Mouse (Mus musculus) embryo, embryonic 10.5 days (tissue): ENCODE results near the gene Atp2b1.
"Not testable (repeated sequence)": the region's sequence is repeated elsewhere in the genome, so short reads cannot be mapped to it uniquely, and the experiment has no call there.

ENCODE experiments used
- DNase-seq: peaks from one replicate; pipeline ENCODE4 v3.0.0-alpha.2; 2015; ENCODE audit warnings: low spot score

The Atp2b1 gene

GRCm38 (mm10) chr10:98962092-98962491 is 47.9 kb downstream of the Atp2b1 start:
- peak; percentile 39 for DNase-seq

DNA sequence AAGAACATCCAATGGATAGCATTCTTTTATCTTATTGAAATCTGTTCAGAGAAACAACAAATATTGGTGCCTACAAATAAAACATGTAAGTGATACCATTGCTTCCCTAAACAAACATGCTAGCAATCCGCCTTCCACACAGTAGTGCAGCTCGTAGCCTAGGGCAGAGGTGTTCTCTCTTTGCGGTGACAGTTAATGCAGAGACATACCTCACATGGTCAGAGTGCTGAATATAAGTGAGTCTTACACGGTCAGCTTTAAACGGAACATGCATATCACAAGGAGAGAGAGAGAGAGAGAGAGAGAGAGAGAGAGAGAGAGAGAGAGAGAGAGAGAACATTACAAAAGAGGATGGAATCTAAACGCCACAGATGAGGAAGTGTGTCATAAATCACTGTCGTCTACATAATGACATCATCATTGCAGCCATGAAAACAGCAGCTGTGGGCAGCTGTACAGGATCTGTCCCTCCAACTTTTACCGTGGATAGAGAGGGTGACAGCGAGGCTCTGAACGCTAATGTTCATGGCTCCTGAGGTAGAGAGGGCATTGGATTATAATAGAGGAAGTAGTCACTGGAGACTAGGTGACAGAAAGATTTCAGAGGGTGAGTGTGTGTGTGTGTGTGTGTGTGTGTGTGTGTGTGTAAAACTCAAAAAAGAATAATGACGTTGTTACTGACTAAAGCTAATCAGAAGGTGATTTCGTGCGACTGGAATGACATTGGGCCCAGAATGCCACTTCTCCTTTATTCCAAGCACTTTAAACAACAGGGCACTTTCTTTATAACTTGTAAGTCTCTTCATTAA is 52.4 kb downstream of the Atp2b1 start:
- peak; percentile 45 for DNase-seq

DNA sequence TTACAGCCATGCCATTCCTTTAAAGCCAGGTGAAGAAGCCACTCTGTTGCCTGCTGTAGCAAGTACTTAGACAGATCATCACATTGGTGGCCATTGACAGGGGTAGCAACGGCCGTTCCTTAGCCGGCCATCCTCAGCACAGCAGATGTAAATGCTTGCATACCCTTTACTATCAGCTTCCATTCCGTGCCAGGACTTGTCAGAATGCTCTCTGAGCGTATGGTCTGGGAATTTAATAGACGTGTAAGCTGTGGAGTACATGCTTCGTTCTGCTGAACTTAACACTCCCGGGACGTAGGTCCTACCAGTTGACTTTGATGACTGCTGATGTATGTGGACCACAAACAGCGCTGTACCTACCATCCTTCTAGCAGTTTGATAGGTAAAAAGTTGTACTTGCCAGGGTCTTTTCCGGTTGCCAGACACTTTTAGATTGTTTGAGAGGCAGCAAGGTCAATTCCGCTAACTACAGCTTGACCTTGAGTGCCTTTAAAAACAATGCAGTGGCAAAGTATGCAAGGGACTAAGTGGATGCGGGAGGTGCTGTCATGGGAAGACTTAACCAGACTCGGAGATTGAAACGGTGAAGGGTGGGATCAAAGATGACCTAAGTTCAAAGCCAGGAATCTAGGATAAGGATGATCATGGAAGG is 53.2 kb downstream of the Atp2b1 start:
- no peak for DNase-seq

DNA sequence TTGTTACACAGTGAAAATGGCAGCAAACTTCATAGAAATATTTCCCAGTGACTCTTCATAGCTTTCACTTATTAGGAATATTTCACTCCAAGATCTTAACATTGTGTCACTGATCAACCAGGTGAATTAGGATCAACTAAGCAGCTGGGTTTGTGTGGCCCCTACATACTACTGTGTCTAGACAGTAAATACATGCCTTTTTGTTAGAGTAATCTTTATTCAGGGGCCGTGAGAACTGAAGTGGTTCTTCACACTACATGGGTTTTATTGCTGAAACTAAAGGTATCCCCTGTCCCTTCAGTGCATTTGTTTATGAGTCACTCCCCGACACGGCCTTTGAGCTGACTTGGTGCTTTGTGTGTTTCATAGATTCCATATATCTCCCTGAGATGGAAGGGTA is 56.7 kb downstream of the Atp2b1 start:
- no peak for DNase-seq

DNA sequence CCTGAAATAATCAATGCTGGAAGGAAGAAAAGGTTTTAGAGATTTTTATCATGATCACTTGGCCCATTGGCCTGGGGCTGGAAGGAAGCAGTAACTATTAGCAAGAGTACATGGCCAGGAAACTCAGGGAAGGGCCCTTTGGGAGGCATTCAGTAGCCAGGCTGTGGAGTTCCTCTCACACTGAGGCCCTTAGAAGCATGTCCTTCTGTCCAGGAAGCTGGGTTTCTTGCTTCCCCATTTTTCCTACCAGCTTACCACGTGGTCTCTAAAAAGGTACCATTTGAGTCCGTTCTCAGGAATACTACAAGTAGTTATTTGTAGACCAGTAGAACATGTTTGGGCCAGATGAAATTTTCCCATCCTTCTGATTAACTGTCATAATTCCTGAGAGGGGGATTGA is 58.2 kb downstream of the Atp2b1 start:
- DNase-seq = no peak

GRCm38 (mm10) chr10:98972912-98973605 is 58.9 kb downstream of the Atp2b1 start:
- no peak for DNase-seq

DNA sequence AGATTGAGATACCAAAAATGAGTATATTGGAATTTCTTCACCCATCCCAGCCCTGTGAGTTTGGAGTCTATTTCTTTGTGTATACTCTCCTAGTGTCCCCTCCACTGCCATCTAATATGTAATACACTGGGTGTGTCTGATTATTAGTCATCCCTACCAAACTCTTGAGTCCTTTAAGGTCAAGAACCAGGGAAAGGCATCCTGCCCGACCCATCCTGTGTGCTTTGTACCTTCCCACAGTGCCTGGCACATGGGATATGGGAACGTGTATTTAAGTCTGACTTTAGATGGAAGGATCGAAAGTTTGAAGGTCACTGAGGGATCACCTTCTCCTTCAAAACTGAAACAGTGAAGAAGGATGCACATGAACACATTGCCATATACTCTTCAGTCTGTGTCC is 60.4 kb downstream of the Atp2b1 start:
- DNase-seq = no peak

GRCm38 (mm10) chr10:98975611-98976010 is 61.4 kb downstream of the Atp2b1 start:
- DNase-seq = no peak

DNA sequence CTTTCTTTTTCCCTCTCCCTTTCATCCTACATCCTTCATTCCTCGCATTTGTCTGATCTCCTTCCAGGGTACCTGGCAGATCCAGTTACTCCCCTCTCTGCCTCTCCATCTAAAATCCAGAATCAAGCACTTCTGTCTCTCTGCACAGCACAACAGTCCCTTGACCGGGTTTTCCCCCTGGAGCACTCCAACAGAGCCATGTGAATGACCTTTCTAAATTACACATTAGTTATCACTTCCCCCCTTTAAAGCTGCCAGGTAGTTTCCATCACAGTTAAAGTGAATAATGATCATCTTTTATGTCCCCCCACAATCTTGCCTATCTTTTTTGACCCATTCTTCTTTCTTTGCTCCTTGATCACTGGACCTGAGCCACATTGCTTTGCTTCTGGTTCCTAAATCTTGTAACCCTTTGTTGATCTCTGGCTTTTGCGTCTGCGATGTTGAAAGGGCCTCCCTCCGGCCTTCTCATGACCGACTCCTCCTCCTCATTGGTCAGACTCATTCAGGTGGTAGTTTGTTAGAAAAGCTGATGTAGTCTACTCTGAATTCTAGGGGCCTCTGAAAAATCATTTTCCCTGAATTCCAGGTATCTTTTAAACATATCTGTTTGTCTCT is 62.8 kb downstream of the Atp2b1 start:
- no peak for DNase-seq

- DNase-seq = no peak
These were observed 64.6 kb downstream of the Atp2b1 start for GRCm38 (mm10) chr10:98978766-98979165.

- no peak for DNase-seq
These were observed 65.1 kb downstream of the Atp2b1 start for GRCm38 (mm10) chr10:98979296-98979695.

DNA sequence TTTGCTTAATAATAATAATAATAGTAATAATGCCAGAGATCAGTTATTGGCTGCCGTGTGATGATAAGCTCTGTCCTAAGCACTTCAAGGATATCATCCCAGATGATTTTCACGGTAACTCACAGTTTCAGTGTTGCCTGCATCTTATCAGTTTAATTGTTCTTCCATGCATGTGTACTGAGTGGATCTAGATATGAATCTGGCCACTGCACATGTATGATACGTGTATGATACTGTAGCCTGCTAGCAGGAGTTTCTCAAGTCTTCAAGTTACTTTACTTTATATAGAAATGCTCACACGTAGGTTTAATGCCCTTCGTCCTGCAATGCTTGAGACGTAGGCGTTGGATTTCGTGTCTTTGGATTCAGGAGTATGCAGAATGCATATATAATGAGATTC is 65.7 kb downstream of the Atp2b1 start:
- no peak for DNase-seq

GRCm38 (mm10) chr10:98991964-98992363 is 77.8 kb downstream of the Atp2b1 start:
- DNase-seq = no peak

- no peak for DNase-seq
These were observed 79.0 kb downstream of the Atp2b1 start for GRCm38 (mm10) chr10:98993186-98993585.

GRCm38 (mm10) chr10:98995016-98995747 is 81.0 kb downstream of the Atp2b1 start:
- DNase-seq = not testable (repeated sequence)

DNA sequence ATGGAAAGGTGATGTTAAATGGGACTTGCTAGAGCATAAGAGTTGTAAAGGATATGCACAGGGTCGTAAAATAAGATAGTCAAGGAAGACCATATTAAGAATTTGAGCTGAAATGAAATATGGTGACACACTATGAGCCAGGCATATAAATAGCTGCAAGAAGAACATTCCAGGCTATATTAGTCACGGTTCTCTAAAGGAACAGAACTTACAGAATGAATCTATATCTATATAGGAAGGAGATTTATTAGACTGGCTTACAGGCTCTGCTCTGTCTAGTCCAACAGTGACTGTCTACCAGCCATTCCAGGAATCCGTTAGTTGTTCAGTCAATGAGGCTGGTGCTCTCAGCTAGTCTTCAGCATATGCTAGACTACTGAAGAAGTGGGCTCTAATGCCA is 90.7 kb downstream of the Atp2b1 start:
- no peak for DNase-seq

- no peak for DNase-seq
These were observed 96.9 kb downstream of the Atp2b1 start for GRCm38 (mm10) chr10:99011084-99011483.

GRCm38 (mm10) chr10:99012086-99012485 is 97.9 kb downstream of the Atp2b1 start:
- no peak for DNase-seq

DNA sequence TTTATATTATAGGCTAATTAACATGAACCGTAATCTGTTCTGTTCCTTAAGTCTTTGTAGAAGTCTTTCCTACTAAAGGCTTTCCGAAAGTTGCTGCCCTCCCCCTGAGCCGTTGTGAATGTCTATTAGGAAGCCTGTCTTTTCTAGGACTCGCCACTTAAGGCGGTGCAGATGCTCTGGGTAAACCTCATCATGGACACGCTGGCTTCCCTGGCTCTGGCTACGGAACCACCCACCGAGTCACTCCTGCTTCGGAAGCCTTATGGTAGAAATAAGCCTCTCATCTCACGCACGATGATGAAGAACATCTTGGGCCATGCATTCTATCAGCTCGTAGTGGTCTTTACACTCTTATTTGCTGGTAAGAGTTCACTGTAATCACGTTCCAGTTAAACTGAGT is 100.5 kb downstream of the Atp2b1 start:
- no peak for DNase-seq

DNA sequence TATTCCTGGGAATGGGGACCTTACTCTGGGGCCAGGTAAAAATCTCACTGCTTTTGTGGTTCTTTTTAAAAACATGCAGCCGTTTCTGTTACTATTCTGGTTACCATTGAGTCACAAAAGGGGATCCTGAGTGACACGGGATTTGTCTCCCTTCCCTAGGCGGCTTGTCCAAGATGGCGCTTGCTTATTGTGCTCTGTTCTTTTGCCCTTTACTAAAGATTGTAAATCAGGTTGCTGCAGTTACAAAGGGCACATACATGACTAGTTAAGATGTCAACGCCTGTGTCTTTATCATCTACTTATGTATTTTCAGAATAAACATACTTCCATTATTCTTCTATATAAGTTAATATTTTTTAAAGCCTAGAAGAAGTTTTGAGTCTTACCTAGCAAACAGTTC is 102.8 kb downstream of the Atp2b1 start:
- DNase-seq = no peak

GRCm38 (mm10) chr10:99027462-99027861 is 113.3 kb downstream of the Atp2b1 start:
- DNase-seq = no peak

DNA sequence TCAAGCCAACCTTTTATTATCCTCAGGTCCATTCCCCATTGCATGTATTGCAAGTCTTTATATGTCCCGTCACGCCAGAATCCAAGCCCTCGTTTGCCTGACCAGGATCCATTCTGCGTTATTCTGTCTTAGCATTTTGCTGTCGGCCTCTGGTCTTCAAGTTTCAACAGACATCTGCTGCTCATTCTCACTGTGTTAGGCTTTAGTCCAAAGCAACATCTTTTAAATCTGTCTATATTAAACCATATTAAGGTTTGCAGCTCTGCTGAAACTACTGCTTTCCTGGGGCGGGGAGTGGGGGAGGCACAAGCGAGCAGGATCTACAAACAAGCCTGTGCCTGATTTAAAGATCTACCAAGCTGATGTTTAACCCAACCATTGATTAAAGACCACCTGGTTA is 115.6 kb downstream of the Atp2b1 start:
- no peak for DNase-seq
